Mouse (Mus musculus) liver, adult 2 months (tissue): ENCODE measurements around the gene Lrrc41.

ENCODE experiments used
- CTCF ChIP-seq: fragments of 200-500 bp; IDR thresholded peaks from 2 replicates; pipeline ENCODE4 v1.5.1; 2011; ENCODE audit warnings: low read depth, low read length, control low read depth
- POLR2A ChIP-seq: fragments of 200-500 bp; IDR thresholded peaks from 2 replicates; pipeline ENCODE4 v1.6.1; 2011; ENCODE audit warnings: low read length, control low read depth; ENCODE audit not compliant: insufficient read depth; ENCODE audit errors: extremely low read depth

DNA sequence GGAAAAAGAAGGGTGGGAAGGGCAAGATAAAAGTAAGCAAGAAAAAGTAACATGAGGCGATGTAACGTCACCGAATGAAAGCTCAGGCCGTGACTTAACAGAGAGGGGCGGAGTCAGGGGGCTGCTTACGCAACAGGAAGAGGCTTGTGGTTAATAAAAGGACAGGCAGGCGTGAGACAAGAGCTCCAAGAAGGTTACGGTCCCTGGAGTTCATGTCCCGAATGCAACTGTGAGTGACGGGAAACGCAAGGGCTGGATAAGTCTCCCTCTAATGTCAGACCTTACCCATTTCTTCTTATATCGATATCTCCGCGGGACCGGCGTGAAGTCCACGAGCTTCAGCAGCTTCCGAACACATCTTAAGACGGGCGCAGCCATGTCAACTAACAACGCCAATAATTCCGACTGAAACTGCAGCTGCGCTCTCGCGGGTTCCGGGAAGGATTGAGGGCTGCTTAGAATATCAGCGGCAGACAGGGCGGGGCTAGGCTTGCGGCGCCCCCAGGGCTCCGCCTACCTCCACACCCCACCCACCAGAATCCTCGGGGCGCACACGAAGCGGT is 21.6 kb upstream of the Lrrc41 start, which contains the start of gene Nsun4:
- TF ChIP-seq POLR2A: peak; percentile 71
- no peak for TF ChIP-seq CTCF
